Mouse (Mus musculus): ENCODE measurements around the gene Acot11. TPM values are rescaled to one million over a fixed set of nuclear protein-coding genes. Genes with fewer than 3 reads are reported as not detected.
A peak's percentile ranks its signal among the peaks of the same experiment; 100 is the strongest.

Acot11 gene
- polyA plus RNA-seq, 1 experiment from 2014 or later = 1.1 TPM

DNA sequence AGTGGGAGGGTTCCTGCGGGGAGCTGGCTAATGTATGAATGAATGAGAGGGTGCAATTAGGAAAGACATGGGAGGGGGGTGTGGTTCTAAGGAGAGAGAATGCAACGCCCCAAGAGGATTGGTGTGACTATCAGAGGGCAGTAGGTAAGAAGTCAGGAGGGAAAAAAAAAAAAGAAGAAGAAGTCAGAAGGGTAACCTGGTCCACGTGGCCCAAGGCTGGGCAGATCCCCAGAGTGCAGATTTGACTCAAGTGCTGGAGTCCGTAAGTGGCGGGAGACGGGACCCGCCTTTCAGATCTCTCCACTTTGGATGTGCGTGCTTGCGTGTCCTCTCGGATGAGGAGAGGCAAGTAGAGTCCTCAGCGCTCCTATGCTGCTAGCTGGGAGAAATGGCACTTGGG is 16.2 kb downstream of the Acot11 start:
- Histone ChIP-seq H3K4me2 (no peak overlapping the region), H3K9ac (no peak overlapping the region), H3K4me1 (ENCODE audit: insufficient read depth) (peaks cover 27% of the 10 kb centered on the region), H3K36me3 (ENCODE audit: insufficient read depth) (no peaks in the 10 kb centered on the region), H3K9me3 (ENCODE audit: low read depth, low read length) (no peaks in the 10 kb centered on the region), H3K27ac (ENCODE audit: low read depth) (no peak overlapping the region), H3K27me3 (ENCODE audit: insufficient read depth, low read length) (no peaks in the 10 kb centered on the region), H3K4me3 (ENCODE audit: low read depth, low read length) (no peak overlapping the region)
- no peak for TF ChIP-seq CTCF (IDR thresholded peaks at IDR 0.05; ENCODE audit: low read depth)
- WGBS = 75% methylated on average over 11 of the region's 11 CpGs
- ATAC-seq (ENCODE audit: insufficient read depth) (no peak), DNase-seq (no peak)

DNA sequence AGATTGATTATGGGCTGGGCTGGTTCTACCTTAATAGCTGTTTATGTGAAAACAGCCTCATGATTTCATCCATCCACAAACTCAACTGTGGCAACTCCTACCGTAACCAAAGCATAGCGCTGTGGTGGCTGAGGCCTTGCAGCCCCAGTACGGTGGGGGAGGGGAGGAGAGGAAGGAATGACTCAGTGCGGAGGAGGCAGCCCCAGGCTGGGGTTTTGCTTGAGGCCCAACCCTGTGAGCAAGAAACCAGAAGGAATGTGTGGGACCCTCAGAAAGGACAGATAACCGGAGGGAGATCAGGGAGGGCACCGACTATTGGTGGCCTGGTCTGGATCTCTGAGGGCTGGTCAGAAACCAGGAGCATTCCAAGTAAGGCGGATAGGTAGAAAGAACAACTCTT is 17.0 kb downstream of the Acot11 start:
- no peak overlapping the region for H3K4me3 ChIP-seq (ENCODE audit: low read depth, low read length)
- no peak overlapping the region for H3K27ac ChIP-seq (ENCODE audit: low read depth)
- no peaks in the 10 kb centered on the region for H3K9me3 ChIP-seq (ENCODE audit: low read depth, low read length)
- no peak for TF ChIP-seq CTCF (IDR thresholded peaks at IDR 0.05; ENCODE audit: low read depth)
- no peak overlapping the region for H3K4me2 ChIP-seq
- no peaks in the 10 kb centered on the region for H3K36me3 ChIP-seq (ENCODE audit: insufficient read depth)
- peaks cover 31% of the 10 kb centered on the region for H3K4me1 ChIP-seq (ENCODE audit: insufficient read depth)
- no peaks in the 10 kb centered on the region for H3K27me3 ChIP-seq (ENCODE audit: insufficient read depth, low read length)
- DNase-seq (peak; percentile 59), ATAC-seq (ENCODE audit: insufficient read depth) (no peak)
- no peak overlapping the region for H3K9ac ChIP-seq
- 44% methylated on average over 7 of the region's 7 CpGs for WGBS

DNA sequence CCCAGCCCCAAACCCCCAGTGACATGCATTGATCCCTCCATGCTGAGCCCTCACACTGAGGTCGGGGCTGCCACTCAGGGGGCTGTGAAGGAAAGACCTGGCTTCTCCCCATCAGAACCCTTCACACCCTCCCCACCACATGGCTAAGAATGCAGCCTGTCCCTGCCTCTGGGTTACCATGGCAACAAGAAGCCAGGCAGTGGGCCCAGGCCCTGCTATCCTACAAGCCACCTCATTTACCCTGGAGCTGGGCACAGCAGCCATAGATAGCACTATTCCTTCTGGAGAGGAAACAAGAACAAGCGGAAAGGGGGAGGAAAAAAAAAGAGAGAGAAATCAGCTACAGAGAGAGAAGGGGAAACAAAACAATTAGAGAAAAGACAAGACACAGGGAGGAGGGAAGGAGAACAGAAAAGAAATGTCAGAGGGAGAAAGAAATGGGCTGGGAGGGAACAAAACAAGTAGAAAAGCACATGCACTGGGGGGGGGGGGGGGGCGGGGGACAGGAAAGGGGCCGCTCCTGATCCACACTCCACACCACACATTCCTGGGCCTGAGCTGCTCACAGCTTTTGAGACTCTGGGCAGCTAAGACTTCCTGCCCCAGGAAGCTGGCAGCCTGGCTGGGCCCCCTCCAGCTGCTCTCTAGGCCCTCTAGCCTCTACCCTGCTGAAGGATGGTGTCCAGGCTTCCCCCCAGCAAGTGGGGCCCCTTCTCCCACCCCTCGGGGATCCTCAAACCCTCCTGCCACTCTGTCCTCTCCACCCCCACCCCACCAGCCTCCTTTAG is 18.9 kb downstream of the Acot11 start:
- no peaks in the 10 kb centered on the region for H3K9me3 ChIP-seq (ENCODE audit: low read depth, low read length)
- ATAC-seq (ENCODE audit: insufficient read depth) (peak; percentile 92), DNase-seq (peak; percentile 86)
- 7% methylated on average over 4 of the region's 5 CpGs for WGBS
- no peak for TF ChIP-seq CTCF (IDR thresholded peaks at IDR 0.05; ENCODE audit: low read depth)
- peak overlapping the region; percentile 39 for H3K9ac ChIP-seq
- H3K4me1 ChIP-seq (ENCODE audit: insufficient read depth) = peaks cover 34% of the 10 kb centered on the region
- no peak overlapping the region for H3K4me3 ChIP-seq (ENCODE audit: low read depth, low read length)
- peak overlapping the region; percentile 95 for H3K27ac ChIP-seq (ENCODE audit: low read depth)
- no peak overlapping the region; the same call in 1 of the 2 replicates for H3K4me2 ChIP-seq
- no peaks in the 10 kb centered on the region for H3K27me3 ChIP-seq (ENCODE audit: insufficient read depth, low read length)
- H3K36me3 ChIP-seq (ENCODE audit: insufficient read depth) = no peaks in the 10 kb centered on the region

DNA sequence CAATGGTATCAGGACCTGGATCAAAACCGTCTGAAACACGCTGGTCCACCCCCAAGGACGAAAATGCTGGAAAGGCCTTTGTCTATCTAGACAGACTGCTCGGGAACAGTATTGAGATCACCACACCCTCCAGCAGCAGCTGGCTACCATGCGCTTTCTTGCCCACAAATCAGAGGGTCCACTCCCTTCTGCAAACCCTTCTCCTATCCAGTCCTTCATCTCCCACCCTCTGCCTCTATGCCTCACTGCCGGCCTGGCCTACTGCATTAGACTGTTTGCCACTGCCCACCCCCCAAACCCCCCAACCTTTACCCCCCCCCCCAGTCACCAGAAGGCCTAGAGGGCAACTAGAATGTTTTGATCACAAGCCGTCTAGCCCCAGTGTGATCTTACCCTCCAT is 19.5 kb downstream of the Acot11 start:
- H3K4me2 ChIP-seq = no peak overlapping the region
- no peak for TF ChIP-seq CTCF (IDR thresholded peaks at IDR 0.05; ENCODE audit: low read depth)
- H3K36me3 ChIP-seq (ENCODE audit: insufficient read depth) = no peaks in the 10 kb centered on the region
- WGBS = 61% methylated on average over 7 of the region's 7 CpGs
- ATAC-seq (ENCODE audit: insufficient read depth) = no peak
- H3K27ac ChIP-seq (ENCODE audit: low read depth) = peak overlapping the region; percentile 95
- H3K9ac ChIP-seq = no peak overlapping the region; the same call in 1 of the 2 replicates
- H3K4me1 ChIP-seq (ENCODE audit: insufficient read depth) = peaks cover 34% of the 10 kb centered on the region
- DNase-seq = no peak
- no peaks in the 10 kb centered on the region for H3K27me3 ChIP-seq (ENCODE audit: insufficient read depth, low read length)
- no peak overlapping the region for H3K4me3 ChIP-seq (ENCODE audit: low read depth, low read length)
- H3K9me3 ChIP-seq (ENCODE audit: low read depth, low read length) = no peaks in the 10 kb centered on the region

DNA sequence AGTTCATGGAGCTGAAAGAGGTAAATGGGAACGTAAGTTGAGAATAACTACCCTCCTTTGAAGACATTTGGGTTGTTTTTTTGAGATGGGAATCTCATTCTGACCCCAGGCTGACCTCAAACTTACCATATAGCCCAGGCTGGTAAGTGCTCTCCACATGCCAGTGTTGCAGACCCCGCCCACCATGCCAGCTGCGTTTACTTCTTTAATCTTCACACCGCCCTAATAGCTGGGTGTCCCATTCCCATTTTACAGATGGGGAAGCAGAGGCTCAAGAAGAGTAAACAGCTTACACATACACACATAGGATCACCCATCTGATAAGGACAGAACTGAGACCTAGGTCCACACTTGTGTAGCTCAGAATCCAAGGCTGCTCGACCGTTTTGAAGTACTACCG is 20.0 kb downstream of the Acot11 start:
- DNase-seq = no peak
- ATAC-seq (ENCODE audit: insufficient read depth) = no peak
- Histone ChIP-seq H3K4me1 (ENCODE audit: insufficient read depth) (peaks cover 38% of the 10 kb centered on the region), H3K27me3 (ENCODE audit: insufficient read depth, low read length) (no peaks in the 10 kb centered on the region), H3K27ac (ENCODE audit: low read depth) (no peak overlapping the region), H3K36me3 (ENCODE audit: insufficient read depth) (no peaks in the 10 kb centered on the region), H3K4me3 (ENCODE audit: low read depth, low read length) (no peak overlapping the region), H3K9ac (no peak overlapping the region), H3K9me3 (ENCODE audit: low read depth, low read length) (no peaks in the 10 kb centered on the region), H3K4me2 (no peak overlapping the region)
- no peak for TF ChIP-seq CTCF (IDR thresholded peaks at IDR 0.05; ENCODE audit: low read depth)
- WGBS = 85% methylated on average over 7 of the region's 7 CpGs

DNA sequence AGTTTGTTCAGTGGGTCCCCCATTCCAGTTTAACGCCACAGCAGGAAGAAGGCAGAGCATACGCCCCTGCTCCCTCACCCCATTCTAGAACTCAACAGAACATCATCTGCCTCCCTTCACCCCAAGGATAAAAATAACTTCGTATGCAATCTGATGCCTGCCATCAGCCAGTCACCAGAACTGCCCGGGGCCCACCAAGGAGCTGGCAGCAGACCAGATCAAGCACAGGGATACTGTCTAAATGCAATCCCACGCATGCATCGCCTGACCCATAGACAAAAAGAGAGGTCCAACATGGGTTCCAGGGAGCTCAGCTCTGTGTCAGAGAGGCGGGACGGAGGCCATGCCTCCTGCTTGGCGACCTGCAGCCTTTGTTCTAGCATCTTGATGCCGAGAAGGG is 21.7 kb downstream of the Acot11 start:
- peaks cover 47% of the 10 kb centered on the region for H3K4me1 ChIP-seq (ENCODE audit: insufficient read depth)
- no peak overlapping the region for H3K4me2 ChIP-seq
- no peaks in the 10 kb centered on the region for H3K9me3 ChIP-seq (ENCODE audit: low read depth, low read length)
- H3K36me3 ChIP-seq (ENCODE audit: insufficient read depth) = no peaks in the 10 kb centered on the region
- no peak for DNase-seq
- H3K27ac ChIP-seq (ENCODE audit: low read depth) = no peak overlapping the region
- no peaks in the 10 kb centered on the region for H3K27me3 ChIP-seq (ENCODE audit: insufficient read depth, low read length)
- H3K4me3 ChIP-seq (ENCODE audit: low read depth, low read length) = no peak overlapping the region
- no peak for ATAC-seq (ENCODE audit: insufficient read depth)
- no peak for TF ChIP-seq CTCF (IDR thresholded peaks at IDR 0.05; ENCODE audit: low read depth)
- 65% methylated on average over 10 of the region's 10 CpGs for WGBS
- no peak overlapping the region for H3K9ac ChIP-seq

DNA sequence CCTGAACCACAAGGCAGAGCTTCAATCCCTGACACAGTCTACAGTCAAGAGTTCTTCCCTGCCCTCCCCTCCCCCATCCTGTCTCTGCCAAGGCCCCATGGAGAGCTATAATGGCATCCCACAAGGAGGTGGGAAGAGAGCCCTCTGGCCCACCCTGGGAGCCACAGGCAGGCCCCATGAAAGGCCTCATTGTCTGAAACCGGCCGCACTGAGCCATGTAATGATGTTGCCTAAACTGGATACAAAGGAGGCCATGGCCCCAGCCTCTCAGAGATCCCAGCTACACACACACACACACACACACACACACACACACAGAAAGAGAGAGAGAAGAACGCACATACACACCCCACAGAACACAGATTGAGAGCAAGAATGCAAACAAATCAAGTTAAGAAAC is 24.8 kb downstream of the Acot11 start:
- no peak for TF ChIP-seq CTCF (IDR thresholded peaks at IDR 0.05; ENCODE audit: low read depth)
- H3K27me3 ChIP-seq (ENCODE audit: insufficient read depth, low read length) = no peaks in the 10 kb centered on the region
- H3K4me2 ChIP-seq = no peak overlapping the region
- DNase-seq (peak; percentile 44), ATAC-seq (ENCODE audit: insufficient read depth) (no peak)
- H3K27ac ChIP-seq (ENCODE audit: low read depth) = 0 out of 2 replicates have a peak overlapping the region, but pooled peaks have one; percentile 18
- H3K9ac ChIP-seq = no peak overlapping the region
- H3K4me3 ChIP-seq (ENCODE audit: low read depth, low read length) = no peak overlapping the region
- WGBS = 53% methylated on average over 3 of the region's 3 CpGs
- H3K36me3 ChIP-seq (ENCODE audit: insufficient read depth) = no peaks in the 10 kb centered on the region
- H3K9me3 ChIP-seq (ENCODE audit: low read depth, low read length) = no peaks in the 10 kb centered on the region
- peaks cover 31% of the 10 kb centered on the region for H3K4me1 ChIP-seq (ENCODE audit: insufficient read depth)
